In the genomic region with DNA sequence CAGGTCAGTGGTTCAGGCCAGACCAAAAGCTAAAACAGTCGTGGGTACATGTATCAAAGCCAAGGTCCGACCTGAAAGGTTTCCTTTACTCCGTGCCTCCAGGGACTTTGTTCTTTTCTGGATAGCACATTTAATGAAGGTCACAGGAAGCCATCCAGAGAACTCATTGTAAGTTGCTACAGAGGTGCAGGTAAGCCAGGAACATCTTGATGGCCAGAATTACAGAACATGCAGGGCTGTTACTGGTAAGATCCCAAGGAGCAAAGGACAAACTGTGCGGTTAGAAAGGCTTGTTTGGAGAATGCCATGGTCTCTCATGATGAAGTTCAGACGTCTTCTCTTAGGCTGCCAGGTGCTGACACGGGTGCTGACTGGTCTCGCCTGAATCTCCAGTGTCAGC, we compare ENCODE assay signal across 24 mouse cellular contexts. TPM values are rescaled to one million over a fixed set of nuclear protein-coding genes. Genes with fewer than 3 reads are reported as not detected.
DNase-seq lines count a peak whose midpoint lies in the region; ATAC-seq and TF ChIP-seq lines count a peak whose summit lies in the region.
"Had no signal": no experiment of that assay in that cellular context is flagged by ENCODE, and none has a peak within 500 bp of the region (broad histone marks: within the 10 kb centered on the region; RNA-seq: fewer than 3 reads in every experiment).

No protein-coding gene starts in this region.

- H3K27ac ChIP-seq in liver, embryonic 16.5 days (ENCODE audit: low read length) = no peak overlapping the region
- H3K27ac ChIP-seq in bone marrow, adult 2 months (ENCODE audit: control insufficient read depth, insufficient read depth, low read depth, low read length, poor library complexity) = peak overlapping the region; percentile 36; the same call in 1 of the 2 replicates
- peak overlapping the region; percentile 9 for H3K27ac ChIP-seq in olfactory bulb, adult 2 months (ENCODE audit: insufficient read depth, low read depth, low read length)
- H3K27ac ChIP-seq: embryonic facial prominence, embryonic 10.5 days; embryonic facial prominence, embryonic 13.5 days; forebrain, embryonic 10.5 days; forebrain, embryonic 13.5 days; heart, adult 2 months; hindbrain, embryonic 12.5 days; hindbrain, embryonic 15.5 days had no signal

- no peak overlapping the region for H3K9ac ChIP-seq in liver, embryonic 16.5 days (ENCODE audit: low read depth, low read length)
- H3K9ac ChIP-seq: embryonic facial prominence, embryonic 13.5 days; forebrain, embryonic 13.5 days; hindbrain, embryonic 12.5 days; hindbrain, embryonic 15.5 days had no signal

- no peak for TF ChIP-seq CTCF in bone marrow, adult 2 months (IDR thresholded peaks at IDR 0.05; ENCODE audit: control insufficient read depth, insufficient read depth, low read length)
- TF ChIP-seq CTCF in olfactory bulb, adult 2 months (IDR thresholded peaks at IDR 0.05; ENCODE audit: insufficient read depth, low read depth, low read length) = no peak

- peaks cover 33% of the 10 kb centered on the region for H3K27me3 ChIP-seq in liver, embryonic 16.5 days (ENCODE audit: control insufficient read depth, insufficient read depth, low read depth, low read length)
- H3K27me3 ChIP-seq: hindbrain, embryonic 15.5 days had no signal

- peaks cover 12% of the 10 kb centered on the region for H3K4me1 ChIP-seq in liver, embryonic 16.5 days (ENCODE audit: control insufficient read depth, low read depth, low read length)
- peaks cover 5% of the 10 kb centered on the region; the same call in 1 of the 2 replicates for H3K4me1 ChIP-seq in bone marrow, adult 2 months (ENCODE audit: control insufficient read depth, insufficient read depth, low read length)
- H3K4me1 ChIP-seq in olfactory bulb, adult 2 months (ENCODE audit: control insufficient read depth, insufficient read depth, low read length) = peaks cover 51% of the 10 kb centered on the region

- DNase-seq in liver = no peak
- DNase-seq in fat pad, adult 2 months (ENCODE audit: extremely low read depth, low read depth, low spot score) = peak; percentile 74
- DNase-seq in urinary bladder, postnatal 36 days (ENCODE audit: low spot score in 2 of 2) = no peak
- DNase-seq: adrenal gland, adult 2 months; adrenal gland, postnatal 14 days; cerebellum, adult 8-10 months; cerebellum, postnatal 10 days; cerebellum, postnatal 36 days; embryo, embryonic 11 days; gastrocnemius, postnatal 25 days; heart, adult 2 months had no signal

- no peak for TF ChIP-seq POLR2A in bone marrow, adult 2 months (IDR thresholded peaks at IDR 0.05; ENCODE audit: borderline replicate concordance, control insufficient read depth, low read depth, low read length)
- no peak for TF ChIP-seq POLR2A in olfactory bulb, adult 2 months (IDR thresholded peaks at IDR 0.05; ENCODE audit: insufficient read depth, low read depth, low read length)

- no peaks in the 10 kb centered on the region for H3K36me3 ChIP-seq in liver, embryonic 16.5 days (ENCODE audit: control insufficient read depth, insufficient read depth)
- H3K36me3 ChIP-seq: embryonic facial prominence, embryonic 10.5 days; embryonic facial prominence, embryonic 13.5 days; forebrain, embryonic 10.5 days; hindbrain, embryonic 12.5 days; hindbrain, embryonic 15.5 days had no signal

- H3K9me3 ChIP-seq in liver, embryonic 16.5 days (replicated peaks; ENCODE audit: control insufficient read depth, low read length) = no peaks in the 10 kb centered on the region
- H3K9me3 ChIP-seq: embryonic facial prominence, embryonic 10.5 days; embryonic facial prominence, embryonic 13.5 days; forebrain, embryonic 13.5 days; hindbrain, embryonic 12.5 days; hindbrain, embryonic 15.5 days had no signal

- ATAC-seq in liver, embryonic 16.5 days (ENCODE audit: low read depth) = no peak
- ATAC-seq: CD4-positive, CD25-positive, alpha-beta regulatory T cell, adult 4 months; forebrain, embryonic 13.5 days; forebrain, embryonic 16.5 days had no signal

- H3K4me2 ChIP-seq in liver, embryonic 16.5 days (ENCODE audit: low read depth, low read length) = 0 out of 2 replicates have a peak overlapping the region, but pooled peaks have one; percentile 6
- H3K4me2 ChIP-seq: embryonic facial prominence, embryonic 13.5 days; forebrain, embryonic 13.5 days; heart, embryonic 11.5 days; hindbrain, embryonic 12.5 days; hindbrain, embryonic 15.5 days had no signal

- 51% methylated on average over 7 of the region's 7 CpGs for WGBS in liver, embryonic 16.5 days (ENCODE audit: insufficient replicate concordance)
- 52% methylated on average over 7 of the region's 7 CpGs for WGBS in bone marrow, adult 2 months
- WGBS in olfactory bulb, adult 2 months = 63% methylated on average over 7 of the region's 7 CpGs

- no peak overlapping the region for H3K4me3 ChIP-seq in liver, embryonic 16.5 days (ENCODE audit: low read depth, low read length)
- H3K4me3 ChIP-seq in bone marrow, adult 2 months (replicated peaks; ENCODE audit: control insufficient read depth, low read depth, low read length) = peak overlapping the region; percentile 21
- H3K4me3 ChIP-seq in olfactory bulb, adult 2 months (ENCODE audit: insufficient read depth, low read depth, low read length) = peak overlapping the region; percentile 3; the same call in 1 of the 2 replicates
- H3K4me3 ChIP-seq: embryonic facial prominence, embryonic 10.5 days; embryonic facial prominence, embryonic 13.5 days; erythroblast, embryonic 14.5 days; forebrain, embryonic 10.5 days; forebrain, embryonic 13.5 days; heart, adult 2 months; hindbrain, embryonic 12.5 days; hindbrain, embryonic 15.5 days had no signal

RNA-seq across cellular contexts. Expression of gene 6430548M08Rik, which starts 2.6 kb away (rescaled TPM):
- polyA plus RNA-seq in liver, embryonic 16.5 days (2015; fragmentation: Nextera tagmentation; extraction: Ambion mirVana) = 3.0 and 4.4 TPM in 2 replicates
- polyA plus RNA-seq in bone marrow, adult 2 months (2011; ENCODE audit: insufficient read depth, insufficient read length, low replicate concordance, missing spikeins) = 30.4 and 78.7 TPM in 2 replicates
- polyA plus RNA-seq in olfactory bulb, adult 2 months (2012; ENCODE audit: insufficient read depth, insufficient read length, low replicate concordance, missing spikeins) = 253 and 540 TPM in 2 replicates

RNA-seq across cellular contexts. Expression of gene Zdhhc7, which starts 15.3 kb away (rescaled TPM):
- 12.9 TPM in 2 replicates for polyA plus RNA-seq in liver, embryonic 16.5 days (2015; fragmentation: Nextera tagmentation; extraction: Ambion mirVana)
- polyA plus RNA-seq in bone marrow, adult 2 months (2011; ENCODE audit: insufficient read depth, insufficient read length, low replicate concordance, missing spikeins) = 8.6 and 18.7 TPM in 2 replicates
- not detected in 2 replicates for polyA plus RNA-seq in olfactory bulb, adult 2 months (2012; ENCODE audit: insufficient read depth, insufficient read length, low replicate concordance, missing spikeins)
